ENCODE assay signal across 12 mouse cellular contexts in the genomic region with DNA sequence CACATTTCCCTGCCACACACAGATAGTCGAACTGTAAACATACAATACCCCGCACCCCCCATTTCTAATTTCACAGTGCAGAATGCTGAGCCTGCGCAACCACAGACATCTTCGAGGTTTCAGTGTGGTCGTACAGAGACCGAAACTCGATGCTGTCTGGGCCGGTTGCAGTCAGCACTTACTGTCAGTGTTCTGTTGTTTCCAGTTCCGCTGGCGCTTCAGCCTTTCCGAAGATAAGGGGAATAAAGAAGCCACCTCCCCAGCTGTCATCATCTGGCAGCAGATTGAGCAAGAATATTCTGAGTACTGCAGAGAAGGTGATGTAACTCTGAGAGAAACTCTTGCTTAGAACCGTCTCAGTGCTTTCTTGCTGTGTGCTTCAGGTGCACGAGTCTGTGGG. TPM values are rescaled to one million over a fixed set of nuclear protein-coding genes. Genes with fewer than 3 reads are reported as not detected.
DNase-seq lines count a peak whose midpoint lies in the region; ATAC-seq and TF ChIP-seq lines count a peak whose summit lies in the region.
"Had no signal": no experiment of that assay in that cellular context is flagged by ENCODE, and none has a peak within 500 bp of the region (broad histone marks: within the 10 kb centered on the region; RNA-seq: fewer than 3 reads in every experiment).

No protein-coding gene starts in this region.

- no peaks in the 10 kb centered on the region for H3K36me3 ChIP-seq in lung, postnatal 0 days (ENCODE audit: insufficient read depth, low read length)
- no peaks in the 10 kb centered on the region for H3K36me3 ChIP-seq in hindbrain, embryonic 11.5 days (ENCODE audit: control insufficient read depth, insufficient read depth, low read length)

- peaks cover 7% of the 10 kb centered on the region for H3K4me1 ChIP-seq in lung, postnatal 0 days (ENCODE audit: insufficient read depth, low read depth, low read length)
- peaks cover 8% of the 10 kb centered on the region; the same call in 1 of the 2 replicates for H3K4me1 ChIP-seq in hindbrain, embryonic 11.5 days (replicated peaks; ENCODE audit: control insufficient read depth, insufficient read depth, low read length)

- 0 out of 2 replicates have a peak, but pooled peaks cover 2% of the 10 kb centered on the region for H3K27me3 ChIP-seq in lung, postnatal 0 days (replicated peaks; ENCODE audit: insufficient read depth, low read length)
- peaks cover 16% of the 10 kb centered on the region for H3K27me3 ChIP-seq in hindbrain, embryonic 11.5 days (ENCODE audit: control insufficient read depth, insufficient read depth, low read length)

- DNase-seq in spleen, postnatal 4 days (ENCODE audit: low spot score in 2 of 2): peak; percentile 36 to 64
- no peak for DNase-seq in spleen, adult 18-20 months
- peak; percentile 81 for DNase-seq in lung, postnatal 0 days (ENCODE audit: low spot score)
- DNase-seq in testis, postnatal 14 days (ENCODE audit: low spot score): peak; percentile 5
- DNase-seq in hindbrain, embryonic 11.5 days (ENCODE audit: low spot score): no peak
- DNase-seq in gastrocnemius, adult 2 months: no peak
- DNase-seq in adrenal gland, postnatal 10 days: no peak
- DNase-seq: cerebellum, postnatal 36 days; kidney, postnatal 14 days had no signal

- no peak overlapping the region for H3K4me2 ChIP-seq in lung, postnatal 0 days (replicated peaks; ENCODE audit: low read depth, low read length)
- no peak overlapping the region for H3K4me2 ChIP-seq in hindbrain, embryonic 11.5 days (replicated peaks; ENCODE audit: low read depth, low read length)

- no peaks in the 10 kb centered on the region for H3K9me3 ChIP-seq in lung, postnatal 0 days (ENCODE audit: low read length)
- H3K9me3 ChIP-seq in hindbrain, embryonic 11.5 days (ENCODE audit: control insufficient read depth, low read length): no peaks in the 10 kb centered on the region

- WGBS in lung, postnatal 0 days: 49% methylated on average over 13 of the region's 13 CpGs
- WGBS in hindbrain, embryonic 11.5 days: 74% methylated on average over 13 of the region's 13 CpGs

- no peak for TF ChIP-seq EP300 in lung, postnatal 0 days (IDR thresholded peaks at IDR 0.05)

- intact Hi-C loops in gastrocnemius, adult 2 months (cut with DNase I): no loop called here

- no peak for TF ChIP-seq CTCF in lung, postnatal 0 days (IDR thresholded peaks at IDR 0.05)
- TF ChIP-seq CTCF in gastrocnemius, adult 2 months (IDR thresholded peaks at IDR 0.05): no peak

- H3K27ac ChIP-seq in lung, postnatal 0 days (ENCODE audit: low read length): no peak overlapping the region
- H3K27ac ChIP-seq in hindbrain, embryonic 11.5 days (ENCODE audit: low read depth, low read length): no peak overlapping the region
- no peak overlapping the region for H3K27ac ChIP-seq in gastrocnemius, adult 2 months

- no peak overlapping the region for H3K9ac ChIP-seq in lung, postnatal 0 days (replicated peaks; ENCODE audit: low read depth)
- H3K9ac ChIP-seq in hindbrain, embryonic 11.5 days (ENCODE audit: low read depth, low read length): no peak overlapping the region

- peak; percentile 43 to 46; a peak in 2 of 4 replicates for ATAC-seq in hematopoietic stem cell, adult 5-6 weeks (replicated peaks in 1 of 2; ENCODE audit: insufficient read depth in 1 of 2, low FRiP score in 2 of 2, low TSS enrichment in 1 of 2, low read depth in 1 of 2, poor library complexity in 2 of 2, severe bottlenecking in 2 of 2)
- peak; percentile 30; the same call in 1 of the 2 replicates for ATAC-seq in lung, postnatal 0 days
- ATAC-seq in hindbrain, embryonic 11.5 days (ENCODE audit: low FRiP score): no peak

- no peak overlapping the region for H3K4me3 ChIP-seq in lung, postnatal 0 days (ENCODE audit: low read depth, low read length)
- no peak overlapping the region for H3K4me3 ChIP-seq in hindbrain, embryonic 11.5 days (ENCODE audit: low read depth, low read length)
- no peak overlapping the region for H3K4me3 ChIP-seq in gastrocnemius, adult 2 months
- H3K4me3 ChIP-seq: heart, adult 2 months had no signal

RNA-seq across cellular contexts. Expression of a gene that starts 2.1 kb away (rescaled TPM):
- 5.7 and 7.8 TPM in 2 replicates for total RNA-seq in hematopoietic stem cell, adult 5-6 weeks (2017)
- polyA plus RNA-seq in lung, postnatal 0 days (2015; fragmentation: Nextera tagmentation; extraction: Ambion mirVana): 3.5 and 4.2 TPM in 2 replicates
- polyA plus RNA-seq in hindbrain, embryonic 11.5 days (2014; fragmentation: Nextera tagmentation; extraction: Ambion mirVana): 3.4 and 4.6 TPM in 2 replicates
- 1 to 10 TPM; 1.8 to 3.1 TPM for total RNA-seq in gastrocnemius, adult 2 months (2021)
- total RNA-seq in adrenal gland, postnatal 10 days (2021): 1 to 10 TPM; 7.8 to 8.8 TPM

RNA-seq across cellular contexts. Expression of a gene that starts 2.2 kb away (rescaled TPM):
- total RNA-seq in hematopoietic stem cell, adult 5-6 weeks (2017): 3.5 and 7.1 TPM in 2 replicates
- polyA plus RNA-seq in lung, postnatal 0 days (2015; fragmentation: Nextera tagmentation; extraction: Ambion mirVana): 3.5 and 4.2 TPM in 2 replicates
- 1.3 and 2.3 TPM in 2 replicates for polyA plus RNA-seq in hindbrain, embryonic 11.5 days (2014; fragmentation: Nextera tagmentation; extraction: Ambion mirVana)
- 1 to 10 TPM; 3.0 to 6.3 TPM for total RNA-seq in gastrocnemius, adult 2 months (2021)
- total RNA-seq in adrenal gland, postnatal 10 days (2021): 10 to 100 TPM; 12.9 to 14.3 TPM

RNA-seq across cellular contexts. Expression of a gene that starts 8.9 kb away (rescaled TPM):
- 0.31 and 0.74 TPM in 2 replicates for total RNA-seq in hematopoietic stem cell, adult 5-6 weeks (2017)
- polyA plus RNA-seq in lung, postnatal 0 days (2015; fragmentation: Nextera tagmentation; extraction: Ambion mirVana): 0.10 and 0.15 TPM in 2 replicates
- 0.12 and 0.15 TPM in 2 replicates for polyA plus RNA-seq in hindbrain, embryonic 11.5 days (2014; fragmentation: Nextera tagmentation; extraction: Ambion mirVana)
- total RNA-seq in gastrocnemius, adult 2 months (2021): under 1 TPM; 0.11 to 0.20 TPM
- under 1 TPM; 0.39 TPM for total RNA-seq in adrenal gland, postnatal 10 days (2021)

RNA-seq across cellular contexts. Expression of a gene that starts 13.9 kb away (rescaled TPM):
- total RNA-seq in hematopoietic stem cell, adult 5-6 weeks (2017): not detected in 2 replicates
- 0.13 and 0.19 TPM in 2 replicates for polyA plus RNA-seq in lung, postnatal 0 days (2015; fragmentation: Nextera tagmentation; extraction: Ambion mirVana)
- 0.54 TPM in 1 of 2 replicates, not detected in the other for polyA plus RNA-seq in hindbrain, embryonic 11.5 days (2014; fragmentation: Nextera tagmentation; extraction: Ambion mirVana)
- not detected for total RNA-seq in gastrocnemius, adult 2 months (2021)
- under 1 TPM in 1 of 2 experiments, not detected in 1; 0.12 TPM for total RNA-seq in adrenal gland, postnatal 10 days (2021)
- total RNA-seq: heart, adult 2 months had no signal
- polyA plus RNA-seq: forebrain, embryonic 11.5 days had no signal

Comparison
In these comparisons a context has a peak if more than half of its experiments do, and no peak if none do; other contexts are left out.
1. DNase-seq: peak in spleen, postnatal 4 days (2 of 2), lung, postnatal 0 days (single experiment) and testis, postnatal 14 days (single experiment); none in spleen, adult 18-20 months (0 of 2), hindbrain, embryonic 11.5 days (single experiment), gastrocnemius, adult 2 months (single experiment) and adrenal gland, postnatal 10 days (single experiment).